Mouse (Mus musculus): ENCODE results near the gene Map3k5. TPM values are rescaled to one million over a fixed set of nuclear protein-coding genes. Genes with fewer than 3 reads are reported as not detected.

The Map3k5 gene
- polyA plus RNA-seq, 1 experiment from 2014 or later = 2.5 TPM

DNA sequence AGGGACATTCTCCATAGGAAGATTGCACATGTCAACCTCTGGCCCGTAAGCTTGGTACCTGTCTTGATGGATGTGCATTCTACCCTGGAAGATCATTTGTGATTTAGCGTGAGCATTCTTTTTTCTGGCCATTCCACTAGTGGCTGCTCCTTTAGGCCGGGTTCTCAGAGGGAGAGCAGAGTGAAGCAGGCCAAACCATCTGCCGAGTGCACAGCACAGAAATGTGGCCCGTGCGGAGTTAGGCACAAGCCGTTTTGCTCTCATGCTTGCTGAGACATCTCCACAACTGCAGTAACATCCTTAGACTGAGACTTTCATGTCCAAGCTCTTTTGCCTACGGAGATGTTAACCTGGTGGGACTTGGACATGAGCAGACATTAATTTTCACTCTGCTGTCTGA lies 107.8 kb downstream of the Map3k5 start:
- ATAC-seq (ENCODE audit: low read depth) = no peak
- 90% methylated on average over 8 of the region's 8 CpGs for WGBS
- Histone ChIP-seq H3K36me3 (ENCODE audit: control insufficient read depth, insufficient read depth, low read length) (no peaks in the 10 kb centered on the region), H3K27ac (replicated peaks; ENCODE audit: low read depth, low read length) (no peak overlapping the region), H3K4me2 (ENCODE audit: low read depth, low read length) (no peak overlapping the region), H3K4me3 (ENCODE audit: low read depth, low read length) (no peak overlapping the region), H3K4me1 (ENCODE audit: control insufficient read depth, insufficient read depth, low read length) (peaks cover 8% of the 10 kb centered on the region; the same call in 1 of the 2 replicates), H3K27me3 (replicated peaks; ENCODE audit: control insufficient read depth, insufficient read depth, low read length) (no peaks in the 10 kb centered on the region), H3K9ac (ENCODE audit: low read depth, low read length) (no peak overlapping the region), H3K9me3 (ENCODE audit: control insufficient read depth, low read length) (no peaks in the 10 kb centered on the region)
- no peak for DNase-seq (ENCODE audit: low spot score)

DNA sequence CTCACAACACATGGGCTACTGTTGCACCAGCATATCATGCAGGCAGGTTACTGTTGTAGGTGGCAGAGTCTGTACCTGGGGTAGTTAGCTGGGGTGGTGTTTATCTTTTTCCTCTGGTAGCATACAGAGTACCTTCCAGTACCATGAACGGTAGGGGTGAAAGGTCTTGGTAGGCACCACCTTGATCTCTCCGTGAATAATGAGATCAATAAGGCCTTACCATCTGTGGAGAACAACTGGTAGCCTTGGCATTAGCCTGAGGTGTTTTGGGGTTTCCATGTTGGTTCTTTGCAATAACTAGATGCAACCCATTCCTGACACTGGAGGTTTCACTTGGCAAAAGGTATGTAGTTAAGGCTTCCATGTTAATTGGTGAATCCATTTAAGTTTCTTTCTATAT lies 109.8 kb downstream of the Map3k5 start:
- H3K4me3 ChIP-seq (ENCODE audit: low read depth, low read length) = no peak overlapping the region
- ATAC-seq (ENCODE audit: low read depth) = no peak
- no peak overlapping the region for H3K27ac ChIP-seq (replicated peaks; ENCODE audit: low read depth, low read length)
- no peak overlapping the region for H3K4me2 ChIP-seq (ENCODE audit: low read depth, low read length)
- H3K9ac ChIP-seq (ENCODE audit: low read depth, low read length) = no peak overlapping the region
- no peaks in the 10 kb centered on the region for H3K36me3 ChIP-seq (ENCODE audit: control insufficient read depth, insufficient read depth, low read length)
- WGBS = 93% methylated on average over 2 of the region's 2 CpGs
- no peaks in the 10 kb centered on the region for H3K27me3 ChIP-seq (replicated peaks; ENCODE audit: control insufficient read depth, insufficient read depth, low read length)
- no peak for DNase-seq (ENCODE audit: low spot score)
- H3K9me3 ChIP-seq (ENCODE audit: control insufficient read depth, low read length) = no peaks in the 10 kb centered on the region
- peaks cover 8% of the 10 kb centered on the region; the same call in 1 of the 2 replicates for H3K4me1 ChIP-seq (ENCODE audit: control insufficient read depth, insufficient read depth, low read length)

DNA sequence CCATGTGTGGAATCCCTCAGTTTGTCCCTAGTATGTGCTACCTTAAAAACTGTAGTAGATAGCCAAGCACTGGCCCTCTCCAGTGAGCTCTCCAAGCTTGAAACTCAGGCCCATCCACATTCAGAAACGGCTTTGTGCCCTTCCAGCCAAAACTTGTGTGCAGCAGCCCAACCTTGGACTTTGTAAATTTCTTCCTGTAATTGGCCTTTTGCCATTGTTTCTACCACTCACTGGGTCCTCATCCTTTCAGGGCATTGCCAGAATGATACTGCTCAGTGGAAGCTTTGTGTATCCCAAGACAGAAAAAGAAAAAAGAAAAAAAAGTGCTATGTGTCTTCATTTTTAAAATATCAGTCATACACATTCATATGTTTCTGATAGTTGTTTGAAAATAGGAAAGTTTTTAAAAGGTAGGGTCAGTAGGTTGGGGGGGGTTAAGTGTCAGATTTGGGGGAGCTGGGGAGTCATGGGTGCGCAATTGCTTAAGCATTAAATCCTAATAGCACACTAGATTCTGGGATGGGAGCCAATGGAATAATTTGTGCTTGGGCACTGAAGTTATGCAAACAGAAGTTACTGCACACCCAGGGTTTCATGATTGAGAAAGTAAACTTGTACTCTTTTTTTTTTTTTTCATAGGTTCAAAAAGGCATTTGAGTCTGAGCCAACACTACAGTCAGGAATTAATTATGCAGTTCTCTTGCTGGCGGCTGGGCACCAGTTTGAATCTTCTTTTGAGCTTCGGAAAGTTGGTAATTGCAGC lies 111.6 kb downstream of the Map3k5 start:
- peak; percentile 90 for DNase-seq (ENCODE audit: low spot score)
- Histone ChIP-seq H3K4me1 (ENCODE audit: control insufficient read depth, insufficient read depth, low read length) (peaks cover 5% of the 10 kb centered on the region; the same call in 1 of the 2 replicates), H3K4me2 (ENCODE audit: low read depth, low read length) (no peak overlapping the region), H3K27ac (replicated peaks; ENCODE audit: low read depth, low read length) (no peak overlapping the region), H3K36me3 (ENCODE audit: control insufficient read depth, insufficient read depth, low read length) (no peaks in the 10 kb centered on the region), H3K9ac (ENCODE audit: low read depth, low read length) (no peak overlapping the region), H3K9me3 (ENCODE audit: control insufficient read depth, low read length) (no peaks in the 10 kb centered on the region), H3K4me3 (ENCODE audit: low read depth, low read length) (no peak overlapping the region), H3K27me3 (replicated peaks; ENCODE audit: control insufficient read depth, insufficient read depth, low read length) (no peaks in the 10 kb centered on the region)
- ATAC-seq (ENCODE audit: low read depth) = no peak
- 38% methylated on average over 4 of the region's 4 CpGs for WGBS

DNA sequence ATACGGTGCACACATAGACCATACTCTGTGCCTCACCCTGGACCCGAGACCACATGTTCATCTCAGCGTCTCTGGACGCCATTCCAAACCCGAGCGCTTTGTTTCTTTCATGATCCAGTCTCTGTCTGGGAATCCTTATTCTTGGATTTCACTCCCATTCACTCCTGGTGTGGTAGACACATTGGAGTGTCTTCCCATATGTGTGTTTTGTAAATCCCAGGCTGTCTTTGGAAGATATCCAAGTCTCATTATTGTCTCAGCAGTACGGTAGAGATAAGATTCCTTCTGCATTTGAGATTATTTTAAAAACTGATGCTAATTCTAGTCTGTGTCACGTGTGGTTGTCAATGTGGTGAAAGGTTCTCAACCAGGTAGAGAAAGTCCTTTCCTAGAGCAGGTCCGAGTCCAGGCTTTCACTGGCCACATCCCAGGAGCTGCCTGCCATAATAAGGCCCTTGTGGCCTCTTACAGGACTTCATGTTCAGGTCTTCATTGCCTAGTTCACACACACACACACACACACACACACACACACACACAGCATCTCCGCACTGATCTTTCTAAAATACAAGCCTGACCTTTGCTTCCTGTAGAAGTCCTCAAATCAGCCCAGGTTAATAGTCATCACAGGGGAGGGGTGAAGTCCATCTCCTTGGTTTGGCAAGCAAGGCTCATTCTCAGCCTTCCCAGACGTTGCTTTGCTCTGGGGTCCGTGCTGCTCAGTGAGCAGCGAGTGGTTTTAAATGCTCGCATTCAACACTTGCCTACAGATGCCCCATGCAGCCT lies 122.8 kb downstream of the Map3k5 start:
- no peak for DNase-seq (ENCODE audit: low spot score)
- H3K4me1 ChIP-seq (ENCODE audit: control insufficient read depth, insufficient read depth, low read length) = no peaks in the 10 kb centered on the region
- no peak for ATAC-seq (ENCODE audit: low read depth)
- H3K9ac ChIP-seq (ENCODE audit: low read depth, low read length) = no peak overlapping the region
- no peak overlapping the region for H3K4me2 ChIP-seq (ENCODE audit: low read depth, low read length)
- H3K4me3 ChIP-seq (ENCODE audit: low read depth, low read length) = no peak overlapping the region
- 88% methylated on average over 14 of the region's 14 CpGs for WGBS
- H3K27ac ChIP-seq (replicated peaks; ENCODE audit: low read depth, low read length) = no peak overlapping the region
- H3K9me3 ChIP-seq (ENCODE audit: control insufficient read depth, low read length) = no peaks in the 10 kb centered on the region
- H3K27me3 ChIP-seq (replicated peaks; ENCODE audit: control insufficient read depth, insufficient read depth, low read length) = no peaks in the 10 kb centered on the region
- no peaks in the 10 kb centered on the region for H3K36me3 ChIP-seq (ENCODE audit: control insufficient read depth, insufficient read depth, low read length)

DNA sequence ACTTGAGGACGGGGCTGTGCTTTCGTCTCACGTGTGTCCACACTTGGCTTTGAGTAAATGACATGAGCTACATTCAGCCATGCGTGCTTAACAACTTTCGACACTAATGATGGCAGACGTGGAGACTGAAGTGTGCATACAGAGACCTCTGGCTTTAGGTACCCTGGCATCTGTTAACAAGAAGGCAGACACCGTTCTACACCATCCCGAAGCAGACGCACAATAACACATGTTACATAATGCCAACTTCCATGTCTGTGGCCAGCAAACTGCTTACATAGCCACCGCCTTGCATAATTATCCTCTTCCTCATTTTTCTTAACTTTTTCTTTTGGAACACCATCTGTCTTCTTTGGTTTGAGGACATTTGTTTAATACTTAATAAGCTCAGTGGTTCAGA lies 123.8 kb downstream of the Map3k5 start:
- Histone ChIP-seq H3K27me3 (replicated peaks; ENCODE audit: control insufficient read depth, insufficient read depth, low read length) (no peaks in the 10 kb centered on the region), H3K9me3 (ENCODE audit: control insufficient read depth, low read length) (no peaks in the 10 kb centered on the region), H3K4me2 (ENCODE audit: low read depth, low read length) (no peak overlapping the region), H3K9ac (ENCODE audit: low read depth, low read length) (no peak overlapping the region), H3K4me1 (ENCODE audit: control insufficient read depth, insufficient read depth, low read length) (no peaks in the 10 kb centered on the region), H3K4me3 (ENCODE audit: low read depth, low read length) (no peak overlapping the region), H3K36me3 (ENCODE audit: control insufficient read depth, insufficient read depth, low read length) (no peaks in the 10 kb centered on the region), H3K27ac (replicated peaks; ENCODE audit: low read depth, low read length) (no peak overlapping the region)
- 84% methylated on average over 10 of the region's 10 CpGs for WGBS
- no peak for DNase-seq (ENCODE audit: low spot score)
- ATAC-seq (ENCODE audit: low read depth) = no peak

DNA sequence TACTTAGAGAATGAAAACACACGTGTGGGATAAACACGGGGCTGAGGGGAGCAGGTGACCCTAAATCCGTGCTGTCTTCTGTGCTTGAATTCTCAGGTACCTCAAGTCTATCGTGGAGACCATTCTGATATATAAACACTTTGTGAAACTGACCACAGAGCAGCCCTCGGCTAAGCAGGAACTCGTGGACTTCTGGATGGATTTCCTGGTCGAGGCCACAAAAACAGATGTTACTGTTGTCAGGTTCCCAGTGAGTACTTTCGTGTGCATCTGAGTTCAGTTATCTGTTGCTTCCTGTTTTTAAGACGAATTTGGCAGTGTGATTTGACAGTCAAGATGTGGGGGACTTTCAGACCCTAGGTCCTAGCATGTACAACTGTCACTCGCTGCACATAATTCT lies 124.6 kb downstream of the Map3k5 start:
- DNase-seq (ENCODE audit: low spot score) (no peak), ATAC-seq (ENCODE audit: low read depth) (no peak)
- WGBS = 62% methylated on average over 10 of the region's 10 CpGs
- no peak overlapping the region for H3K27ac ChIP-seq (replicated peaks; ENCODE audit: low read depth, low read length)
- H3K9me3 ChIP-seq (ENCODE audit: control insufficient read depth, low read length) = no peaks in the 10 kb centered on the region
- H3K36me3 ChIP-seq (ENCODE audit: control insufficient read depth, insufficient read depth, low read length) = no peaks in the 10 kb centered on the region
- no peak overlapping the region for H3K4me2 ChIP-seq (ENCODE audit: low read depth, low read length)
- no peak overlapping the region for H3K4me3 ChIP-seq (ENCODE audit: low read depth, low read length)
- no peak overlapping the region for H3K9ac ChIP-seq (ENCODE audit: low read depth, low read length)
- H3K27me3 ChIP-seq (replicated peaks; ENCODE audit: control insufficient read depth, insufficient read depth, low read length) = no peaks in the 10 kb centered on the region
- H3K4me1 ChIP-seq (ENCODE audit: control insufficient read depth, insufficient read depth, low read length) = no peaks in the 10 kb centered on the region

DNA sequence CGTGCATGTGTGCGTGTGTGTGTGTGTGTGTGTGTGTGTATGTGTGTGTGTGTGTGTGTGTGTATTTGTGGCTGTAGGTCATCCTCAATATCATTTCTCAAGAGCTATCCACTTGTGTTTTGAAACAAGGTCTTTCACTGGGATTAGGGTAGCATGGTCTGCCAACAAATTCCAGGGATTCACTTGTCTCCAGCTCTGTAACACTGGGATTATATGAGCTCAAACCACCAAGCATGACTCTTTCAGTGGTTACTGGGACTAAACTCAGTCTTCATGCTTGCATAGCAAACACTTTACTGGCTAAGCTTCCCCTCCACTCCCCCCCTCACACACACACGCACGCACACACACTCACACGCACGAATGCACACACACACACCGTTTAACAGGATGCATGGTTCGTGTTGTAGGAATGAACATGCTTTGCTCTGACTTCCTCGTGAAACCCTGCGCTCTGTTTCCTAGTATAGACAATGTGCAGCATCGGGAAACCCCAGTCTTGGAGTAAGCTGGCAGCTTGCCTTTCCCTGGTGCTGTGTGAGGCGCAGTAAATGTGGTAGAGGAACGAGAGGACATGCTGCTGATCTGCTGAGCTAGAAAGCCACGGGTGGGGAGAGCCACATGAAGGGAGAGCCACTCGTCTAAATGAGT lies 126.2 kb downstream of the Map3k5 start:
- H3K36me3 ChIP-seq (ENCODE audit: control insufficient read depth, insufficient read depth, low read length) = no peaks in the 10 kb centered on the region
- H3K27me3 ChIP-seq (replicated peaks; ENCODE audit: control insufficient read depth, insufficient read depth, low read length) = no peaks in the 10 kb centered on the region
- no peaks in the 10 kb centered on the region for H3K9me3 ChIP-seq (ENCODE audit: control insufficient read depth, low read length)
- H3K9ac ChIP-seq (ENCODE audit: low read depth, low read length) = no peak overlapping the region
- DNase-seq (ENCODE audit: low spot score) (peak; percentile 40), ATAC-seq (ENCODE audit: low read depth) (no peak)
- H3K27ac ChIP-seq (replicated peaks; ENCODE audit: low read depth, low read length) = no peak overlapping the region
- no peaks in the 10 kb centered on the region for H3K4me1 ChIP-seq (ENCODE audit: control insufficient read depth, insufficient read depth, low read length)
- no peak overlapping the region for H3K4me2 ChIP-seq (ENCODE audit: low read depth, low read length)
- no peak overlapping the region for H3K4me3 ChIP-seq (ENCODE audit: low read depth, low read length)
- WGBS = 73% methylated on average over 15 of the region's 15 CpGs

DNA sequence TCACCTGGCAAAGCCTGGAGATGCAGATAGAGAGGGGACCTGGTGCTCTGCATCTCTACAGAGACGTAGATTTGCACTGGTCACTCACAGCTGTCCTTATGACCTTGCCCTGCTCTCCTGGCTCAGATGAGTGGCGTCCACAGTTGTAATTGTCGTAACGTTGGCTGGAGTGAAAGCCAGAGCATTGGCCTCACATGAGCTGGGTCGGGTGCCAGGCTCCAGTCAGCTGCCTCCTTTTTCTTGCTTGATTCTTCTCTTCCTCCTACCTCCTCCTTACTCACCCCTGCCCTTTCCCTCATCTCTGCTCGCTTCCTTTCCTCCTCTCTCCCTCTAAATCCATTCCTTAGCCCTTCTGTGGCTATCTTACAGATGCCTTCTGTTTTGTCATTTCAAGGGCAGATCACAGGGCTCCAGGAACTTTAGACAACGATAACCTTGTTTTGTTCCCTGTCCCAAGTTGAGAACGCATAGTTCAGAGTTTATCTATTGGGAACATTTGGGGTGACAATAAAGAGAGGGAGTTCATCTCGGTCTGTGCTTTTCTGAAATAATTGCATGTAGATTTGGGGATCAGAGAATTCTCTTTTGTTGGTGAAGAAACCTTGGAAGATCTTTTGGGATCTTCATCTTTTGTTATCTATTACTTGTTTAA lies 130.4 kb downstream of the Map3k5 start:
- no peaks in the 10 kb centered on the region for H3K4me1 ChIP-seq (ENCODE audit: control insufficient read depth, insufficient read depth, low read length)
- no peak overlapping the region for H3K27ac ChIP-seq (replicated peaks; ENCODE audit: low read depth, low read length)
- H3K27me3 ChIP-seq (replicated peaks; ENCODE audit: control insufficient read depth, insufficient read depth, low read length) = no peaks in the 10 kb centered on the region
- no peak overlapping the region for H3K4me2 ChIP-seq (ENCODE audit: low read depth, low read length)
- H3K9me3 ChIP-seq (ENCODE audit: control insufficient read depth, low read length) = no peaks in the 10 kb centered on the region
- DNase-seq (ENCODE audit: low spot score) (no peak), ATAC-seq (ENCODE audit: low read depth) (no peak)
- no peaks in the 10 kb centered on the region for H3K36me3 ChIP-seq (ENCODE audit: control insufficient read depth, insufficient read depth, low read length)
- H3K4me3 ChIP-seq (ENCODE audit: low read depth, low read length) = no peak overlapping the region
- 79% methylated on average over 9 of the region's 9 CpGs for WGBS
- H3K9ac ChIP-seq (ENCODE audit: low read depth, low read length) = no peak overlapping the region
